ENCODE assay signal across 8 mouse cellular contexts in the genomic region with DNA sequence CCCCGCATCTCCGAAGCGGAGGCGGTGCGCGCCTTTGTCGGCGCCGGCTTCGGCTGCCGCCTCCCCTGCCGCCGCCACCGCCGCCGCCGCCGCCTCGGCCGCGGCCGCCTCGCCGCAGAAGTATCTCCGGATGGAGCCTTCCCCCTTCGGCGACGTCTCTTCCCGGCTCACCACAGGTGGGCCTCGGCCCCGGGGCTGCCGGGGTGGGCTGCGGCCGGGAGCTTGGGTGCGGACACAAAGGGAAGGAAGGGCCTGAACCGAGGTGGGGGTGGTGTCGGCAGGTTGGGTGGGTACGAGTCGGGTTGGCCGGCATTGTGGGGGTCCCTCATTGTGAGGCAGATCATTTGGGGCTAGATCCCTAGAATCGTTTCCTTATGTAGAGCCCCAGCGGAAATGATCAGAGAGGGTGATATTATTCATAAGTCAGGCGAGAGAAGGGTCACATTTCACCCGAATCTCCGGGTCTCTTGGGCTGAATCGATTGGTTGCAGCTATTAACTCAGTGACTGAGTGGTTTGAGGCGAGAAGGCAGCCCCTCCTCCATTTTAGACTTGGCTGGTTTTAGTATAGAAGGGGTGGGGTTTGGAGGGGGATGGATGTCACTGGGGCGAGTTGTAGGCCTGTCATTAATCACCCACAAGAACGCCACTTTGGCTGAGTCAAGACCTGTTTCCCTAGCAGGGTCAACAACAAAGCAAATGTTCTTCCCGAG. TPM values are rescaled to one million over a fixed set of nuclear protein-coding genes. Genes with fewer than 3 reads are reported as not detected.
DNase-seq lines count a peak whose midpoint lies in the region; ATAC-seq and TF ChIP-seq lines count a peak whose summit lies in the region.

No protein-coding gene starts in this region.

- no peaks in the 10 kb centered on the region for H3K27me3 ChIP-seq in MEL (ENCODE audit: control insufficient read depth in 1 of 2, insufficient read depth in 2 of 2, low read length in 2 of 2)
- no peaks in the 10 kb centered on the region for H3K27me3 ChIP-seq in heart, embryonic 14.5 days (ENCODE audit: control insufficient read depth, insufficient read depth, low read length)
- H3K27me3 ChIP-seq in kidney, postnatal 0 days (ENCODE audit: insufficient read depth, low read length) = no peaks in the 10 kb centered on the region
- no peaks in the 10 kb centered on the region for H3K27me3 ChIP-seq in lung, embryonic 16.5 days (ENCODE audit: control insufficient read depth, insufficient read depth, low read depth, low read length)

- no peak for TF ChIP-seq EP300 in MEL (IDR thresholded peaks at IDR 0.05; ENCODE audit: low read depth in 1 of 2, low read length in 2 of 2)

- H3K4me1 ChIP-seq in MEL (ENCODE audit: control insufficient read depth in 1 of 2, insufficient read depth in 2 of 2, low read length in 2 of 2) = peaks cover 3 to 11% of the 10 kb centered on the region in 2 experiments; a peak in 3 of 4 replicates
- H3K4me1 ChIP-seq in brown adipose tissue, adult 24 weeks (ENCODE audit: control insufficient read depth, insufficient read depth, insufficient read length, low read length) = peaks cover 14% of the 10 kb centered on the region
- peaks cover 3 to 34% of the 10 kb centered on the region in 2 experiments; a peak in 3 of 4 replicates for H3K4me1 ChIP-seq in heart, embryonic 14.5 days (ENCODE audit: control insufficient read depth in 2 of 2, insufficient read depth in 2 of 2, low read length in 2 of 2)
- peaks cover 10% of the 10 kb centered on the region; the same call in 1 of the 2 replicates for H3K4me1 ChIP-seq in kidney, postnatal 0 days (replicated peaks; ENCODE audit: insufficient read depth, low read length)
- H3K4me1 ChIP-seq in lung, embryonic 16.5 days (replicated peaks; ENCODE audit: control insufficient read depth, insufficient read depth, low read length) = peaks cover 17% of the 10 kb centered on the region

- ATAC-seq in erythroid progenitor cell, adult 5-6 weeks (replicated peaks; ENCODE audit: low FRiP score, poor library complexity, severe bottlenecking) = peak; percentile 64
- ATAC-seq in heart, embryonic 14.5 days (ENCODE audit: insufficient number of reproducible peaks, insufficient read depth, low FRiP score, low read depth) = peak; percentile 68
- peak; percentile 85 for ATAC-seq in kidney, postnatal 0 days (replicated peaks; ENCODE audit: low FRiP score, low read depth)
- ATAC-seq in lung, embryonic 16.5 days (ENCODE audit: low read depth) = peak; percentile 69

- TF ChIP-seq CTCF in MEL (IDR thresholded peaks at IDR 0.05 in 2 of 3, conservative IDR thresholded peaks at IDR 0.05 in 1 of 3; ENCODE audit: control insufficient read depth in 1 of 3, insufficient read depth in 1 of 3, low read depth in 2 of 3, low read length in 3 of 3, poor library complexity in 1 of 3, severe bottlenecking in 1 of 3) = no peak
- no peak for TF ChIP-seq CTCF in kidney, postnatal 0 days (IDR thresholded peaks at IDR 0.05; ENCODE audit: low read depth)

- H3K4me2 ChIP-seq in heart, embryonic 14.5 days (ENCODE audit: low read length) = peak overlapping the region; percentile 81
- H3K4me2 ChIP-seq in kidney, postnatal 0 days (ENCODE audit: low read length) = peak overlapping the region; percentile 61
- peak overlapping the region; percentile 76 for H3K4me2 ChIP-seq in lung, embryonic 16.5 days (ENCODE audit: low read depth, low read length)

- no peaks in the 10 kb centered on the region for H3K9me3 ChIP-seq in MEL (replicated peaks; ENCODE audit: insufficient read depth, low read length)
- H3K9me3 ChIP-seq in heart, embryonic 14.5 days (ENCODE audit: control insufficient read depth, low read length) = no peaks in the 10 kb centered on the region
- H3K9me3 ChIP-seq in kidney, postnatal 0 days (replicated peaks; ENCODE audit: low read length) = no peaks in the 10 kb centered on the region
- no peaks in the 10 kb centered on the region for H3K9me3 ChIP-seq in lung, embryonic 16.5 days (ENCODE audit: control insufficient read depth, low read length)

- H3K27ac ChIP-seq in MEL (ENCODE audit: control insufficient read depth, low read depth, low read length) = peak overlapping the region; percentile 83
- H3K27ac ChIP-seq in brown adipose tissue, adult 24 weeks (replicated peaks; ENCODE audit: low read depth, low read length) = peak overlapping the region; percentile 89
- H3K27ac ChIP-seq in heart, embryonic 14.5 days (replicated peaks in 1 of 2; ENCODE audit: control insufficient read depth in 1 of 2, insufficient read depth in 1 of 2, low read depth in 2 of 2, low read length in 2 of 2) = peak overlapping the region; percentile 96 to 99
- peak overlapping the region; percentile 98 for H3K27ac ChIP-seq in kidney, postnatal 0 days
- peak overlapping the region; percentile 95 for H3K27ac ChIP-seq in lung, embryonic 16.5 days (ENCODE audit: low read length)

- peak overlapping the region; percentile 73 to 80 for H3K4me3 ChIP-seq in MEL (ENCODE audit: control insufficient read depth in 1 of 2, insufficient read depth in 1 of 2, low read depth in 2 of 2, low read length in 2 of 2)
- H3K4me3 ChIP-seq in brown adipose tissue, adult 24 weeks (ENCODE audit: insufficient read depth, low read depth, low read length) = peak overlapping the region; percentile 96
- H3K4me3 ChIP-seq in heart, embryonic 14.5 days (ENCODE audit: control insufficient read depth in 1 of 2, insufficient read depth in 1 of 2, low read depth in 1 of 2, low read length in 2 of 2) = peak overlapping the region; percentile 96 to 100
- peak overlapping the region; percentile 99 for H3K4me3 ChIP-seq in kidney, postnatal 0 days (replicated peaks; ENCODE audit: low read depth, low read length)
- H3K4me3 ChIP-seq in lung, embryonic 16.5 days (ENCODE audit: low read length) = peak overlapping the region; percentile 96

- peak; percentile 33 to 63; a peak in 2 of 4 replicates for TF ChIP-seq POLR2A in MEL (IDR thresholded peaks at IDR 0.05; ENCODE audit: control insufficient read depth in 1 of 2, insufficient read depth in 1 of 2, low read depth in 1 of 2, low read length in 2 of 2, poor library complexity in 1 of 2)

- TF ChIP-seq RAD21 in MEL (IDR thresholded peaks at IDR 0.05; ENCODE audit: low read depth, low read length) = no peak

- peak overlapping the region; percentile 84 for H3K9ac ChIP-seq in MEL (ENCODE audit: control insufficient read depth, low read depth, low read length, poor library complexity, severe bottlenecking)
- peak overlapping the region; percentile 97 for H3K9ac ChIP-seq in heart, embryonic 14.5 days (ENCODE audit: low read length)
- peak overlapping the region; percentile 99 for H3K9ac ChIP-seq in kidney, postnatal 0 days (ENCODE audit: low read depth, low read length)
- H3K9ac ChIP-seq in lung, embryonic 16.5 days (ENCODE audit: low read length) = peak overlapping the region; percentile 97

- peaks cover 10 to 30% of the 10 kb centered on the region in 2 experiments for H3K36me3 ChIP-seq in MEL (ENCODE audit: control insufficient read depth in 1 of 2, insufficient read depth in 2 of 2, low read length in 2 of 2)
- 0 out of 2 replicates have a peak, but pooled peaks cover 4% of the 10 kb centered on the region for H3K36me3 ChIP-seq in heart, embryonic 14.5 days (ENCODE audit: control insufficient read depth, insufficient read depth, low read length)
- no peaks in the 10 kb centered on the region for H3K36me3 ChIP-seq in kidney, postnatal 0 days (ENCODE audit: insufficient read depth, low read length)
- peaks cover 2% of the 10 kb centered on the region; the same call in 1 of the 2 replicates for H3K36me3 ChIP-seq in lung, embryonic 16.5 days (ENCODE audit: control insufficient read depth, insufficient read depth, low read length)

- WGBS in heart, embryonic 14.5 days = under 1% methylated on average over 49 of the region's 50 CpGs
- under 1% methylated on average over 49 of the region's 50 CpGs for WGBS in kidney, postnatal 0 days
- WGBS in lung, embryonic 16.5 days = under 1% methylated on average over 50 of the region's 50 CpGs

- DNase-seq in MEL (ENCODE audit: low read depth, low spot score) = peak; percentile 92
- peak; percentile 97 for DNase-seq in kidney, postnatal 0 days (ENCODE audit: low spot score)
- DNase-seq in ovary, adult 18-20 months (ENCODE audit: low spot score) = peak; percentile 33
- DNase-seq in urinary bladder, adult 2 months (ENCODE audit: low spot score) = peak; percentile 44

- H3K79me2 ChIP-seq in MEL (ENCODE audit: control insufficient read depth, insufficient read depth, low read length, poor library complexity) = peaks cover 46% of the 10 kb centered on the region

TF ChIP-seq in MEL, 35 proteins besides CTCF, POLR2A, EP300 and RAD21 (continues in another document):
- peak; percentile 91 for TF ChIP-seq SIN3A (IDR thresholded peaks at IDR 0.05; ENCODE audit: low read length)
- peak; percentile 42; the same call in 1 of the 2 replicates for TF ChIP-seq MXI1 (IDR thresholded peaks at IDR 0.05; ENCODE audit: low read depth, low read length)
- TF ChIP-seq MAZ (IDR thresholded peaks at IDR 0.05; ENCODE audit: low read depth, low read length) = no peak
- TF ChIP-seq ELF1 (IDR thresholded peaks at IDR 0.05; ENCODE audit: low read depth, low read length) = no peak
- no peak for TF ChIP-seq ZMIZ1 (IDR thresholded peaks at IDR 0.05; ENCODE audit: low read depth, low read length)
- no peak for TF ChIP-seq USF2 (IDR thresholded peaks at IDR 0.05; ENCODE audit: borderline replicate concordance in 1 of 2, insufficient read depth in 1 of 2, low read depth in 1 of 2, low read length in 2 of 2)
- no peak for TF ChIP-seq GATA1 (IDR thresholded peaks at IDR 0.05; ENCODE audit: low read depth, low read length)
- TF ChIP-seq NELFE (IDR thresholded peaks at IDR 0.05; ENCODE audit: low read depth, low read length) = peak; percentile 60; the same call in 1 of the 2 replicates
- TF ChIP-seq BHLHE40 (IDR thresholded peaks at IDR 0.05; ENCODE audit: borderline replicate concordance, low read depth, low read length) = no peak
- no peak for TF ChIP-seq KAT2A (conservative IDR thresholded peaks at IDR 0.05; ENCODE audit: low read depth, low read length)
- TF ChIP-seq ETS1 (IDR thresholded peaks at IDR 0.05; ENCODE audit: low read depth, low read length) = peak; percentile 59; the same call in 1 of the 2 replicates

RNA-seq across cellular contexts. Expression of gene Akirin2, which starts 0.5 kb away (rescaled TPM):
- 23.4 and 28.5 TPM in 2 replicates for total RNA-seq in MEL (2012; rRNA removed)
- polyA plus RNA-seq in MEL (2012; ENCODE audit: insufficient read depth in 1 of 2, insufficient read length in 2 of 2, low read depth in 1 of 2, low replicate concordance in 2 of 2, missing spikeins in 1 of 2) = 10 to 100 TPM in 1 of 2 experiments, not detected in 1; 45.8 TPM
- polyA plus RNA-seq in brown adipose tissue, adult 24 weeks (2012; ENCODE audit: insufficient read depth, insufficient read length, missing spikeins) = 31.4 and 41.0 TPM in 2 replicates
- 89.7 and 115 TPM in 2 replicates for total RNA-seq in erythroid progenitor cell, adult 5-6 weeks (2015; ENCODE audit: low replicate concordance)
- total RNA-seq in erythroid progenitor cell, adult 5-6 weeks (2017; ENCODE audit: low replicate concordance) = 60.0 and 114 TPM in 2 replicates
- 44.6 and 45.1 TPM in 2 replicates for polyA plus RNA-seq in heart, embryonic 14.5 days (2014; fragmentation: Nextera tagmentation; extraction: Ambion mirVana)
- 67.9 and 81.0 TPM in 2 replicates for polyA plus RNA-seq in kidney, postnatal 0 days (2015; fragmentation: Nextera tagmentation; extraction: Ambion mirVana)
- polyA plus RNA-seq in lung, embryonic 16.5 days (2015; fragmentation: Nextera tagmentation; extraction: Ambion mirVana) = 20.0 and 26.0 TPM in 2 replicates
- 50.6 and 55.6 TPM in 2 replicates for polyA plus RNA-seq in urinary bladder, adult 2 months (2012; rRNA removed)

Comparison
In these comparisons a context has a peak if more than half of its experiments do, and no peak if none do; other contexts are left out.
1. Peak in every context shown above with its lines: DNase-seq, ATAC-seq, H3K4me3 ChIP-seq and H3K27ac ChIP-seq.
2. DNase-seq: peak in every context shown above with its lines; median percentile 97 in kidney, postnatal 0 days; 92 in MEL; 44 in urinary bladder, adult 2 months; 33 in ovary, adult 18-20 months.